Mouse (Mus musculus): ENCODE measurements around the gene Bin2. TPM values are rescaled to one million over a fixed set of nuclear protein-coding genes. Genes with fewer than 3 reads are reported as not detected.

The Bin2 gene
- total RNA-seq, 2 experiments from 2014 or later: 98.3 to 114 TPM

DNA sequence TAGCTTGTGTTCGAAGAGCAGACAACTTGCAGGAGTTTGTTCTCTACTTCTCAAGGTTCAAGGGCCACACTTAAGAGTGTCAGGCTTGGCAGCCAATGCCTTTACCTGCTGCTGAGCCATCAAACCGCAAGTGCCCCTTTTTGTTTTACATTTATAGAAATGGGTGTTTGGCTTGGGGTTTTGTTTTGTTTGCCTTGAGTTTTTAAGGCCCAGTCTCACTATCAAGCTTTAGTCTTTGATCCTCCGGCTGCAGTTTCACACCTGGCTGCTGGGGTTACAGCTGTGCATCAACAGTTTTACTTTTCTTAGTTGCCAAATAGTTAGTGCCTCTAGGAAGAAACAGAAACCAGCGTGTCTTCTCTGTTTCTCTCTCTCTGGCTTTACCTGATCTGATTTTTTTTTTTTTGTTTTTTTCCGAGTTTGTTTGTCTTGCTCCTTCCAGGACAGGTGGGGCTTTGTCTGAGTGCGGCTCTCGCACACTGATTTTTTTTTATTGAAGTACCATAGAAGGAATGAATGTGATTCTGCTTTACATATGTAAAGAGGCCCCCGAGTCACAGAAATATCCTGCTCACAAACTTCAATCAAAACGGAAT lies 71.0 kb downstream of the Bin2 start:
- ATAC-seq (replicated peaks; ENCODE audit: poor library complexity, severe bottlenecking): no peak

- no peak for ATAC-seq (replicated peaks; ENCODE audit: poor library complexity, severe bottlenecking)
These were observed 76.5 kb downstream of the Bin2 start for GRCm38 (mm10) chr15:100592817-100593216.

Other genes starting within 250 kb of the Bin2 start
- not detected in 2 replicates for gene Gm5475, start 247.4 kb downstream of the Bin2 start, total RNA-seq (2014; fragmentation: Nextera tagmentation)
- not detected in 2 replicates for gene Gm5475, start 247.4 kb downstream of the Bin2 start, total RNA-seq (2017)
- gene Slc11a2, start 244.5 kb downstream of the Bin2 start, total RNA-seq (2014; fragmentation: Nextera tagmentation): 10.2 and 10.3 TPM in 2 replicates
- 8.6 and 8.9 TPM in 2 replicates for gene Slc11a2, start 244.5 kb downstream of the Bin2 start, total RNA-seq (2017)
- 42.5 and 46.2 TPM in 2 replicates for gene Letmd1, start 200.5 kb downstream of the Bin2 start, total RNA-seq (2014; fragmentation: Nextera tagmentation)
- gene Letmd1, start 200.5 kb downstream of the Bin2 start, total RNA-seq (2017): 25.7 and 34.0 TPM in 2 replicates
- gene Csrnp2, start 174.1 kb downstream of the Bin2 start, total RNA-seq (2014; fragmentation: Nextera tagmentation): 1.1 and 2.5 TPM in 2 replicates
- 1.6 and 2.0 TPM in 2 replicates for gene Csrnp2, start 174.1 kb downstream of the Bin2 start, total RNA-seq (2017)
- gene Tfcp2, start 117.5 kb downstream of the Bin2 start, total RNA-seq (2014; fragmentation: Nextera tagmentation): 4.9 and 12.8 TPM in 2 replicates
- gene Tfcp2, start 117.5 kb downstream of the Bin2 start, total RNA-seq (2017): 8.3 and 10.0 TPM in 2 replicates
- not detected in 2 replicates for gene Pou6f1, start 69.6 kb downstream of the Bin2 start, total RNA-seq (2014; fragmentation: Nextera tagmentation)
- gene Pou6f1, start 69.6 kb downstream of the Bin2 start, total RNA-seq (2017): 0.46 TPM in 1 of 2 replicates, not detected in the other
- 252 and 291 TPM in 2 replicates for gene Dazap2, start 54.2 kb downstream of the Bin2 start, total RNA-seq (2014; fragmentation: Nextera tagmentation)
- 155 and 168 TPM in 2 replicates for gene Dazap2, start 54.2 kb downstream of the Bin2 start, total RNA-seq (2017)
- gene Smagp, start 32.6 kb downstream of the Bin2 start, total RNA-seq (2014; fragmentation: Nextera tagmentation): 5.4 and 6.1 TPM in 2 replicates
- not detected in 2 replicates for gene Smagp, start 32.6 kb downstream of the Bin2 start, total RNA-seq (2017)
- gene Cela1, start 18.4 kb upstream of the Bin2 start, total RNA-seq (2014; fragmentation: Nextera tagmentation): 4.7 and 7.9 TPM in 2 replicates
- gene Cela1, start 18.4 kb upstream of the Bin2 start, total RNA-seq (2017): 2.3 and 2.5 TPM in 2 replicates
- 25.4 and 27.4 TPM in 2 replicates for gene Galnt6, start 59.8 kb upstream of the Bin2 start, total RNA-seq (2014; fragmentation: Nextera tagmentation)
- gene Galnt6, start 59.8 kb upstream of the Bin2 start, total RNA-seq (2017): 32.5 and 44.6 TPM in 2 replicates
- gene Slc4a8, start 92.2 kb upstream of the Bin2 start, total RNA-seq (2014; fragmentation: Nextera tagmentation): 11.3 and 23.0 TPM in 2 replicates
- gene Slc4a8, start 92.2 kb upstream of the Bin2 start, total RNA-seq (2017): 26.9 and 34.5 TPM in 2 replicates
- gene Scn8a, start 200.3 kb upstream of the Bin2 start, total RNA-seq (2014; fragmentation: Nextera tagmentation): not detected in 2 replicates
- not detected in 2 replicates for gene Scn8a, start 200.3 kb upstream of the Bin2 start, total RNA-seq (2017)

Data from granulocyte monocyte progenitor cell, adult 5-6 weeks (primary cell).